Mouse (Mus musculus) kidney, adult 2 months (tissue): Measurements from ENCODE around the gene Camkk2.

Source experiments
- CTCF ChIP-seq: fragments of 200-500 bp; conservative IDR thresholded peaks from 2 replicates; pipeline ENCODE4 v1.5.1; 2011; ENCODE audit warnings: low read depth, mild to moderate bottlenecking, control low read depth, low read length, moderate library complexity, mixed read lengths; ENCODE audit not compliant: insufficient read depth, insufficient read length
- POLR2A ChIP-seq: fragments of 200-500 bp; IDR thresholded peaks from one replicate; pipeline ENCODE4 v1.6.1; 2011; ENCODE audit warnings: low read depth, low read length, control low read depth

DNA sequence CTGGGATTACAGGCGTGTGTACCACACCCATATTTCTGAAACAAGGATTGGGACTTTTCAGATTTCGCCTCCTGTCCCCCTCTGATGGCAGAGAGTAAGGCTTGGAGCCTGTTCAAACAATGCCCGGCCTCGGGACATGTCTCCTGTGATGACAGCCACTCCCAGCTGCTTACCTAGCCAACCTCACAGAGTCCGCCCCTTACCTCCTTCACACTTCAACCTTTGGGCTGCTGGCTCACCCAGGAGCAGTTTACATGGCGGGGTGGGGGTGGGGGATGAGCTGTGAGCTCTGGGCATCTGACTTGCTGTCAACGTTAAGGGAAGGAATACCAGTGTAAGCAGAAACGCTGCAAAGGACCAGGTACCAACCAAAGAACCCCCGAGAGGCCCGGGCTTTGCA is 48.4 kb downstream of the Camkk2 start:
- TF ChIP-seq POLR2A (no peak), CTCF (no peak)
